Mouse (Mus musculus) intestine, embryonic 15.5 days (tissue): ENCODE data around the gene Cdh3. TPM values are rescaled to one million over a fixed set of nuclear protein-coding genes. Genes with fewer than 3 reads are reported as not detected.

Experiments
- ATAC-seq: fragments of 200-750 bp; cut with Nextera tagmentation; 2 replicates; pipeline ENCODE4 v1.8.0; 2017; ENCODE audit warnings: moderate TSS enrichment, moderate library complexity
- H3K27ac ChIP-seq: fragments of 300-500 bp; sonication (generic); 2 replicates; pipeline ENCODE4 v1.5.1; 2015; ENCODE audit warnings: mild to moderate bottlenecking, inconsistent platforms
- H3K27me3 ChIP-seq: fragments of 300-500 bp; sonication (generic); replicated peaks from 2 replicates; pipeline ENCODE4 v1.6.1; 2015; ENCODE audit warnings: inconsistent platforms
- H3K36me3 ChIP-seq: fragments of 300-500 bp; sonication (generic); 2 replicates; pipeline ENCODE4 v1.6.1; 2015; ENCODE audit warnings: inconsistent platforms
- H3K4me1 ChIP-seq: fragments of 300-500 bp; sonication (generic); replicated peaks from 2 replicates; pipeline ENCODE4 v1.6.1; 2015; ENCODE audit warnings: inconsistent platforms
- H3K4me2 ChIP-seq: fragments of 300-500 bp; sonication (generic); replicated peaks from 2 replicates; pipeline ENCODE4 v1.6.1; 2015; ENCODE audit warnings: mild to moderate bottlenecking, inconsistent platforms
- H3K4me3 ChIP-seq: fragments of 300-500 bp; sonication (generic); replicated peaks from 2 replicates; pipeline ENCODE4 v1.5.1; 2015; ENCODE audit warnings: inconsistent platforms
- H3K9ac ChIP-seq: fragments of 300-500 bp; sonication (generic); 2 replicates; pipeline ENCODE4 v1.6.1; 2015; ENCODE audit warnings: inconsistent platforms
- H3K9me3 ChIP-seq: fragments of 300-500 bp; sonication (generic); 2 replicates; pipeline ENCODE4 v1.6.1; 2016; ENCODE audit warnings: inconsistent platforms
- WGBS: fragments of 180-500 bp; shearing (Covaris S2); methylation state at CpG from one replicate; pipeline ENCODE4 v1.1.7; 2015; 5-methylcytosine and 5-hydroxymethylcytosine counted together
- polyA plus RNA-seq: library from polyadenylated mRNA; unstranded; fragments of >200 nt; fragmentation: Nextera tagmentation; extraction: Ambion mirVana; gene quantifications from 2 replicates; pipeline ENCODE4 v1.2.1, GENCODE M21; 2015

Gene Cdh3
- polyA plus RNA-seq, 1 experiment from 2014 or later: 17.5 TPM

GRCm38 (mm10) chr8:106511065-106511501 lies 392 bp downstream of the Cdh3 start:
- Histone ChIP-seq H3K4me2 (peak overlapping the region; percentile 90), H3K4me3 (peak overlapping the region; percentile 48), H3K27me3 (no peaks in the 10 kb centered on the region), H3K27ac (peak overlapping the region; percentile 82), H3K4me1 (peaks cover 31% of the 10 kb centered on the region), H3K9me3 (no peaks in the 10 kb centered on the region), H3K36me3 (no peaks in the 10 kb centered on the region), H3K9ac (peak overlapping the region; percentile 61)
- under 1% methylated on average over 22 of the region's 22 CpGs for WGBS
- peak; percentile 50 for ATAC-seq

DNA sequence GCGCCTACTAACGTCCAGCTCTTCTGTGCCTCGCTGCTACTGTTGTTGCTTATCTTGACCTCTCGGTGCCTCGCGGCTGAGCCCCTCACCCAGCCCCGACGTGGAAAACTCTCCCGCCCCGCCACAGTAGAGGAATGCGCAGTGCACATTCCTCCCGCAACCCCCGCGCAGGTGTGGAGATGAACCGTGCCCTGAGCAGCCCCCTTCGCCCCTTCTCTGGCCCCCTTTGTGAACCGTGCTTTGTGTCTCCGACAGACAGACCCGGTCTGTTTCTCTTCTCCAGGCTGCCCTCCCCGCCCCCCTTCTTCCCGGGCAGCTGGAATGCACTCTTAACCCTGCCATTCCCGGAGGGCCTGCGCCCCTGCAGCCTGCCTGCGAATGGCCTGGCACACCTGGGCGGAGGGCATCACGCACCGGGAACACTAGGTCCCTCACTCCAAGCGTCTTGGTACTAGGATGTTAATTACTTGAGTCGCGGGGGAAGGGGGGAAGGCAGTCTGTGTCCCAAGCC lies 895 bp downstream of the Cdh3 start:
- H3K27me3 ChIP-seq: no peaks in the 10 kb centered on the region
- peaks cover 32% of the 10 kb centered on the region for H3K4me1 ChIP-seq
- under 1% methylated on average over 30 of the region's 30 CpGs for WGBS
- peak overlapping the region; percentile 48 for H3K4me3 ChIP-seq
- no peaks in the 10 kb centered on the region for H3K9me3 ChIP-seq
- H3K27ac ChIP-seq: peak overlapping the region; percentile 82
- peak overlapping the region; percentile 90 for H3K4me2 ChIP-seq
- H3K9ac ChIP-seq: peak overlapping the region; percentile 61
- ATAC-seq: peak; percentile 24
- no peaks in the 10 kb centered on the region for H3K36me3 ChIP-seq

DNA sequence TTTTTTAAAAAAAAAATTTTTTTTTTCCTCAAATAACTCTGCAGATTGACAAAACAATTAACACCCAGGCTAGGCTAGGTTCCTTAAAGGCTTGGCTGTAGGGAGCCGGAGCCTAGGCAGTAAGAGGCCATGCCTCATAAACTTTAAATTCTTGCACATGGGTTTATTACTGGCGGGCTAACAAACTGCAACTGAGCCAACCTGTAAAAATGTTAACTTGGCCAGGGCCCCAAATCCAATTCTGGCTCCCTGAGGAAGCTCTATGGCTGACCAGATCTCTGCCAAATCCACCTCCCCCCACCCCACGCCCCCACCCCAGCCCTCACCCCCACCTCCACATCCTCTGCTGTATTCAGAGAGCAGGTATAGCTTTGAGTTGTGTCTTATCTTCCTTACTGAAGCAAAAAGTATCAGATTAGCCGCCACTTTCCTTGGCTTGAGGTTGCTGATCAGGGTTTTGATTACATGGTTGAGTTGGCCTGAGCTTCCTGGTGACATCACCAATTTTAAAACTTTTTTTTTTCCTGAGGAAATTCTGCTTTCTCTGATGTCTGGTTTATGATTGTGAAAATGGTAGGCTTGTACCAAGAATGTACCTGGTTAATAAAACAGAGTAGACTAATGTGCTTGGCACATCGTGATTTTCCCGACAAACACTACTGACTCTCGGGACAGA lies 1.9 kb downstream of the Cdh3 start:
- H3K27ac ChIP-seq: peak overlapping the region; percentile 82
- no peaks in the 10 kb centered on the region for H3K36me3 ChIP-seq
- peak overlapping the region; percentile 90 for H3K4me2 ChIP-seq
- no peak overlapping the region for H3K9ac ChIP-seq
- H3K4me3 ChIP-seq: peak overlapping the region; percentile 48
- ATAC-seq: no peak
- H3K4me1 ChIP-seq: peaks cover 30% of the 10 kb centered on the region
- H3K27me3 ChIP-seq: no peaks in the 10 kb centered on the region
- no peaks in the 10 kb centered on the region for H3K9me3 ChIP-seq
- 37% methylated on average over 7 of the region's 7 CpGs for WGBS

GRCm38 (mm10) chr8:106515946-106516479 lies 5.3 kb downstream of the Cdh3 start:
- ATAC-seq: no peak
- Histone ChIP-seq H3K4me3 (no peak overlapping the region), H3K9ac (no peak overlapping the region), H3K27ac (no peak overlapping the region), H3K4me1 (peaks cover 28% of the 10 kb centered on the region), H3K36me3 (no peaks in the 10 kb centered on the region), H3K27me3 (no peaks in the 10 kb centered on the region), H3K4me2 (no peak overlapping the region), H3K9me3 (no peaks in the 10 kb centered on the region)
- WGBS: 30% methylated on average over 1 of the region's 1 CpGs

DNA sequence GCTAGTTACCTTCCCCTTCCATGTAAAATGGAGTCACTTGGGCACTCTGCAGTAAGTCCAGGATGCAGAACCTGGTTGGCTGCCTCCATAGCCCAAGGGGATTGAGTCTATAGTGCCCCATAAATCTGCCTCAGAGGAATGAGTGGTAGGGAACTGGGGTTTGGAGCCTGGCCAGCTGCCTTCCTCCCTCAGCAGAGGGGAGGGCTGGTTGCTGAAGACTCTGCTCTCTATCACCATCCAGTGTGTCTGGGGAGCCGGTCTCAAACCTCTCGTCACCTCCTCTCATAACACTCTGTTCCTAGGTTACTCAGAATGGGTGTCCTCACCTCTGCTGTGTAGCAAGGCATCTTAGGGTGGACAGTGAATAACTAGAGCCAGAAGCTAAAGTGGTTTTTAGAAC lies 5.9 kb downstream of the Cdh3 start:
- H3K36me3 ChIP-seq: no peaks in the 10 kb centered on the region
- no peaks in the 10 kb centered on the region for H3K9me3 ChIP-seq
- H3K4me1 ChIP-seq: peaks cover 24% of the 10 kb centered on the region
- ATAC-seq: peak; percentile 22; the same call in 1 of the 2 replicates
- H3K9ac ChIP-seq: no peak overlapping the region
- H3K27ac ChIP-seq: 0 out of 2 replicates have a peak overlapping the region, but pooled peaks have one; percentile 4
- H3K4me2 ChIP-seq: no peak overlapping the region
- no peak overlapping the region for H3K4me3 ChIP-seq
- WGBS: 40% methylated on average over 2 of the region's 2 CpGs
- H3K27me3 ChIP-seq: no peaks in the 10 kb centered on the region

DNA sequence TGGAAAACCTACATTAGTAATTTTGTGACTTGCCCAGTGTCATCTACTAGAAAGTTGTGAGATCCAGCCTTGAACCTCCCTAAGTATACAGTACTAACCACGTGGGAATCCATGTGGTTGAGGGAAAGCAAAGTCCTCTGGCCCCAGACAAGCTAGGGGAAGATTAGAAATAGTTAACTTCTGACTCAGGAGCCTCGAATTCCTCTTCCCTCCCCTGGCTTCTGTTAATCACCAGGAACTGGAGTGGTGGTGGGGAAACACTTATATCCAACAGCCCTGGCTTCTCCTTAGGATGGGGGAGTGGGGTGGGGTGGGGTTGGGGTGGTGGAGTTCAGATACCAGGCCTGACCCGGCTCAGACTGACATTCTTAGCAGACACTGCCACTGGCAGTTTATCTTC lies 8.1 kb downstream of the Cdh3 start:
- H3K4me2 ChIP-seq: 0 out of 2 replicates have a peak overlapping the region, but pooled peaks have one; percentile 11
- no peak overlapping the region for H3K4me3 ChIP-seq
- no peak overlapping the region for H3K9ac ChIP-seq
- H3K27ac ChIP-seq: 0 out of 2 replicates have a peak overlapping the region, but pooled peaks have one; percentile 30
- 5% methylated on average over 3 of the region's 3 CpGs for WGBS
- H3K9me3 ChIP-seq: no peaks in the 10 kb centered on the region
- H3K27me3 ChIP-seq: no peaks in the 10 kb centered on the region
- no peaks in the 10 kb centered on the region for H3K36me3 ChIP-seq
- peak; percentile 73 for ATAC-seq
- H3K4me1 ChIP-seq: peaks cover 24% of the 10 kb centered on the region

- Histone ChIP-seq H3K9me3 (no peaks in the 10 kb centered on the region), H3K4me1 (peaks cover 24% of the 10 kb centered on the region), H3K36me3 (no peaks in the 10 kb centered on the region), H3K27ac (peak overlapping the region; percentile 63), H3K9ac (no peak overlapping the region), H3K4me3 (no peak overlapping the region), H3K27me3 (no peaks in the 10 kb centered on the region), H3K4me2 (no peak overlapping the region)
- WGBS: 67% methylated on average over 7 of the region's 7 CpGs
- ATAC-seq: no peak
These were observed 9.9 kb downstream of the Cdh3 start for GRCm38 (mm10) chr8:106520578-106520977.

GRCm38 (mm10) chr8:106521845-106522244 lies 11.2 kb downstream of the Cdh3 start:
- Histone ChIP-seq H3K4me1 (peaks cover 17% of the 10 kb centered on the region), H3K9me3 (no peaks in the 10 kb centered on the region), H3K36me3 (no peaks in the 10 kb centered on the region), H3K27me3 (no peaks in the 10 kb centered on the region), H3K27ac (peak overlapping the region; percentile 78), H3K4me2 (no peak overlapping the region), H3K9ac (no peak overlapping the region), H3K4me3 (no peak overlapping the region)
- ATAC-seq: peak; percentile 72
- WGBS: 28% methylated on average over 9 of the region's 9 CpGs

- Histone ChIP-seq H3K4me2 (no peak overlapping the region), H3K9me3 (no peaks in the 10 kb centered on the region), H3K36me3 (no peaks in the 10 kb centered on the region), H3K27me3 (no peaks in the 10 kb centered on the region), H3K4me3 (no peak overlapping the region), H3K27ac (no peak overlapping the region), H3K9ac (no peak overlapping the region), H3K4me1 (no peaks in the 10 kb centered on the region; the same call in 1 of the 2 replicates)
- ATAC-seq: 0 out of 2 replicates have a peak, but pooled peaks have one; percentile 12
- 57% methylated on average over 6 of the region's 6 CpGs for WGBS
These were observed 16.0 kb downstream of the Cdh3 start for GRCm38 (mm10) chr8:106526725-106527124.

- no peak overlapping the region for H3K4me3 ChIP-seq
- 84% methylated on average over 9 of the region's 9 CpGs for WGBS
- no peak for ATAC-seq
- H3K4me2 ChIP-seq: no peak overlapping the region
- no peaks in the 10 kb centered on the region for H3K27me3 ChIP-seq
- no peaks in the 10 kb centered on the region for H3K36me3 ChIP-seq
- H3K9me3 ChIP-seq: no peaks in the 10 kb centered on the region
- H3K27ac ChIP-seq: no peak overlapping the region
- H3K4me1 ChIP-seq: no peaks in the 10 kb centered on the region; the same call in 1 of the 2 replicates
- H3K9ac ChIP-seq: no peak overlapping the region
These were observed 16.7 kb downstream of the Cdh3 start for GRCm38 (mm10) chr8:106527241-106528036.

DNA sequence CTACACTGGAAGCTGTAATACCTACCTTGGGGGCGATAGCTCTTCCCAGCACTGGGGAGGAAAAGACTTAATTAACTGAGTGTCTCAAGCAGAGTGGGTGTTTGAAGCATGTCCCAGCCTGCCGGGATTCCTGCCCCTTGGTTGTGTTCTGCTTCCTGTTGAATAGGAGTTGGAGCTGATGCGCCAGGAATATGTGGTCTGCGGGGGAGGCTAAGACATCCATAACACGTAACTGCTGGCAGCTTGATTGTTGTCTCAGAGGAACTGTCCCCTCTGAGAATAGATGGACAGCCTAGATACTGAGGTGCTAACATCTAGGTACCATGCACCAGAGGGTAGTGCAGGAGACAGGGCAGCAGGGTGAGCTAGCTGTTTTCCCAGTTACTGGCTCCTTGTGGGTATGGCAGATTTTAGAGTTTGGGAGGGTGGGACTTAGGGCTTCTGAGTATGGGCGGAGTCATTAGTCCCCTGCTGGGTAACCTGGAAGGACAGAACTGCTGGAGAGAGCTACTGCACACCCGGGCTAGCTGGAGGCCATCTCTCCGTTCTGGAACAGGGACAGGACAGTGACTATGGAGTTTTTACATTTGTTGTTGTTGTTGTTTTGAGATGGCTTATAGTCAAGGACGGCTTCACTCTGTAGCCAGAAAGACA lies 18.0 kb downstream of the Cdh3 start:
- no peak overlapping the region for H3K27ac ChIP-seq
- H3K4me2 ChIP-seq: no peak overlapping the region
- no peaks in the 10 kb centered on the region for H3K36me3 ChIP-seq
- no peaks in the 10 kb centered on the region for H3K9me3 ChIP-seq
- no peaks in the 10 kb centered on the region; the same call in 1 of the 2 replicates for H3K4me1 ChIP-seq
- ATAC-seq: no peak
- 80% methylated on average over 9 of the region's 9 CpGs for WGBS
- no peaks in the 10 kb centered on the region for H3K27me3 ChIP-seq
- H3K9ac ChIP-seq: no peak overlapping the region
- no peak overlapping the region for H3K4me3 ChIP-seq
